Comparison of ENCODE assay signal across 8 mouse cellular contexts in genomic region chr6:24664133-24664866, GRCm38 (mm10). TPM values are rescaled to one million over a fixed set of nuclear protein-coding genes. Genes with fewer than 3 reads are reported as not detected.
DNase-seq lines count a peak whose midpoint lies in the region; ATAC-seq and TF ChIP-seq lines count a peak whose summit lies in the region.

No protein-coding gene starts in this region.

- peaks cover 3% of the 10 kb centered on the region for H3K36me3 ChIP-seq in C2C12 (ENCODE audit: control insufficient read depth, insufficient read depth)
- peaks cover 10% of the 10 kb centered on the region for H3K36me3 ChIP-seq in erythroblast, embryonic 14.5 days (ENCODE audit: control insufficient read depth)
- H3K36me3 ChIP-seq in heart, embryonic 11.5 days (ENCODE audit: control insufficient read depth, insufficient read depth, low read length): no peaks in the 10 kb centered on the region
- H3K36me3 ChIP-seq in liver, embryonic 12.5 days: no peaks in the 10 kb centered on the region
- no peaks in the 10 kb centered on the region for H3K36me3 ChIP-seq in thymus, adult 2 months (ENCODE audit: control insufficient read depth, insufficient read depth, low read length)

- H3K9me3 ChIP-seq in erythroblast, embryonic 14.5 days (ENCODE audit: control insufficient read depth, low read length): no peaks in the 10 kb centered on the region
- no peaks in the 10 kb centered on the region for H3K9me3 ChIP-seq in heart, embryonic 11.5 days (replicated peaks; ENCODE audit: control insufficient read depth, low read length)
- no peaks in the 10 kb centered on the region for H3K9me3 ChIP-seq in liver, embryonic 12.5 days (replicated peaks)

- WGBS in heart, embryonic 11.5 days (ENCODE audit: insufficient replicate concordance): under 1% methylated on average over 43 of the region's 58 CpGs
- WGBS in liver, embryonic 12.5 days (ENCODE audit: insufficient replicate concordance): under 1% methylated on average over 58 of the region's 58 CpGs
- under 1% methylated on average over 58 of the region's 58 CpGs for WGBS in thymus, adult 2 months

- peak overlapping the region; percentile 93 for H3ac ChIP-seq in C2C12 (ENCODE audit: control insufficient read depth, insufficient read length, low read depth)

- peak overlapping the region; percentile 70 for H3K4me2 ChIP-seq in heart, embryonic 11.5 days
- H3K4me2 ChIP-seq in liver, embryonic 12.5 days: peak overlapping the region; percentile 88

- H3K4me1 ChIP-seq in erythroblast, embryonic 14.5 days (ENCODE audit: control insufficient read depth): peaks cover 39% of the 10 kb centered on the region
- peaks cover 8% of the 10 kb centered on the region for H3K4me1 ChIP-seq in heart, embryonic 11.5 days (ENCODE audit: control insufficient read depth, insufficient read depth, low read length)
- H3K4me1 ChIP-seq in liver, embryonic 12.5 days: peaks cover 34% of the 10 kb centered on the region
- H3K4me1 ChIP-seq in thymus, adult 2 months (replicated peaks; ENCODE audit: control insufficient read depth, insufficient read depth, low read length): peaks cover 5% of the 10 kb centered on the region

- no peak for TF ChIP-seq CTCF in C2C12 (IDR thresholded peaks at IDR 0.05; ENCODE audit: control insufficient read depth, insufficient read depth, insufficient read length)
- peak; percentile 13; the same call in 1 of the 2 replicates for TF ChIP-seq CTCF in thymus, adult 2 months (IDR thresholded peaks at IDR 0.05; ENCODE audit: borderline replicate concordance, control insufficient read depth, extremely low read depth, insufficient read depth, low read length, poor library complexity)

- H3K4me3 ChIP-seq in C2C12 (ENCODE audit: insufficient read depth, poor library complexity, severe bottlenecking): peak overlapping the region; percentile 83
- H3K4me3 ChIP-seq in erythroblast, embryonic 14.5 days (replicated peaks): peak overlapping the region; percentile 98
- peak overlapping the region; percentile 99 for H3K4me3 ChIP-seq in heart, embryonic 11.5 days (ENCODE audit: low read depth, low read length)
- peak overlapping the region; percentile 98 for H3K4me3 ChIP-seq in liver, embryonic 12.5 days
- H3K4me3 ChIP-seq in thymus, adult 2 months (ENCODE audit: control insufficient read depth, insufficient read depth, low read length): peak overlapping the region; percentile 92

- TF ChIP-seq POLR2A in thymus, adult 2 months (IDR thresholded peaks at IDR 0.05; ENCODE audit: control insufficient read depth, extremely low read depth, insufficient read depth, low read length, poor library complexity): no peak; the same call in 1 of the 2 replicates

- peaks cover 55% of the 10 kb centered on the region for H3K79me2 ChIP-seq in C2C12 (ENCODE audit: control insufficient read depth, insufficient read depth)

- peak overlapping the region; percentile 97 for H3K27ac ChIP-seq in heart, embryonic 11.5 days (ENCODE audit: low read depth, low read length)
- peak overlapping the region; percentile 95 for H3K27ac ChIP-seq in liver, embryonic 12.5 days
- H3K27ac ChIP-seq in thymus, adult 2 months (ENCODE audit: control insufficient read depth, insufficient read depth, low read length): peak overlapping the region; percentile 35

- no peaks in the 10 kb centered on the region for H3K27me3 ChIP-seq in C2C12 (ENCODE audit: control insufficient read depth, insufficient read depth, insufficient read length)
- no peaks in the 10 kb centered on the region for H3K27me3 ChIP-seq in erythroblast, embryonic 14.5 days (ENCODE audit: control insufficient read depth)
- H3K27me3 ChIP-seq in heart, embryonic 11.5 days (ENCODE audit: control insufficient read depth, insufficient read depth, low read length): no peaks in the 10 kb centered on the region
- no peaks in the 10 kb centered on the region for H3K27me3 ChIP-seq in liver, embryonic 12.5 days (replicated peaks)
- no peaks in the 10 kb centered on the region for H3K27me3 ChIP-seq in thymus, adult 2 months (ENCODE audit: control insufficient read depth, insufficient read depth, low read length)

- DNase-seq in ZHBTc4 (ENCODE audit: low read depth, low spot score): peak; percentile 48
- peak; percentile 60 for DNase-seq in kidney, adult 9 months
- peak; percentile 35 to 41 for DNase-seq in natural killer cell, adult 2 months (ENCODE audit: low spot score in 2 of 2)
- DNase-seq in thymus, adult 2 months: peak; percentile 49

- peaks cover 48% of the 10 kb centered on the region for H3K79me3 ChIP-seq in C2C12 (ENCODE audit: low read depth)

- ATAC-seq in heart, embryonic 11.5 days (replicated peaks; ENCODE audit: insufficient number of reproducible peaks, low FRiP score, low TSS enrichment): peak; percentile 65
- peak; percentile 65 for ATAC-seq in liver, embryonic 12.5 days

- H3K9ac ChIP-seq in heart, embryonic 11.5 days (ENCODE audit: low read depth, low read length): peak overlapping the region; percentile 98
- peak overlapping the region; percentile 98 for H3K9ac ChIP-seq in liver, embryonic 12.5 days

TF ChIP-seq in C2C12, 6 proteins besides CTCF, POLR2A, EP300 and RAD21:
- TF ChIP-seq FOSL1 (IDR thresholded peaks at IDR 0.05; ENCODE audit: insufficient read depth, low read length, poor library complexity, severe bottlenecking): no peak
- TF ChIP-seq MAX (IDR thresholded peaks at IDR 0.05): no peak
- no peak for TF ChIP-seq CEBPB (IDR thresholded peaks at IDR 0.05; ENCODE audit: low read depth)
- TF ChIP-seq USF1 (IDR thresholded peaks at IDR 0.05; ENCODE audit: low read depth): no peak
- no peak for TF ChIP-seq MYOG (IDR thresholded peaks at IDR 0.05; ENCODE audit: control insufficient read depth, extremely low read depth, insufficient read length)
- no peak for TF ChIP-seq MYOD1 (IDR thresholded peaks at IDR 0.05; ENCODE audit: control insufficient read depth, insufficient read length, low read depth)

RNA-seq across cellular contexts. Expression of gene Wasl, which starts 0.5 kb away (rescaled TPM):
- polyA plus RNA-seq in C2C12 (2012; fragmentation: generic; extraction: Trizol): 9.5 TPM
- polyA plus RNA-seq in erythroblast, embryonic 14.5 days (2012): 2.4 and 4.0 TPM in 2 replicates
- polyA plus RNA-seq in heart, embryonic 11.5 days (2014; fragmentation: Nextera tagmentation; extraction: Ambion mirVana): 37.5 and 47.1 TPM in 2 replicates
- polyA plus RNA-seq in liver, embryonic 12.5 days (2016; fragmentation: Nextera tagmentation; extraction: Ambion mirVana): 27.9 and 30.9 TPM in 2 replicates
- 46.3 and 87.3 TPM in 2 replicates for polyA plus RNA-seq in thymus, adult 2 months (2012; rRNA removed)

Comparison
In these comparisons a context has a peak if more than half of its experiments do, and no peak if none do; other contexts are left out.
1. Peak in every context shown above with its lines: DNase-seq, ATAC-seq, H3K4me3 ChIP-seq and H3K27ac ChIP-seq.
2. H3K27ac ChIP-seq: peak in every context shown above with its lines; median percentile 97 in heart, embryonic 11.5 days; 95 in liver, embryonic 12.5 days; 35 in thymus, adult 2 months.